Mouse (Mus musculus) lung, embryonic 15.5 days (tissue): Measurements from ENCODE around the gene Bad. TPM values are rescaled to one million over a fixed set of nuclear protein-coding genes. Genes with fewer than 3 reads are reported as not detected.
A peak's percentile ranks its signal among the peaks of the same experiment; 100 is the strongest.

ENCODE experiments used
- ATAC-seq: fragments of 200-750 bp; cut with Nextera tagmentation; 2 replicates; pipeline ENCODE4 v1.8.0; 2017; ENCODE audit warnings: moderate number of reproducible peaks, borderline replicate concordance; ENCODE audit not compliant: low FRiP score, low TSS enrichment; ENCODE audit errors: extremely low read depth
- H3K27ac ChIP-seq: fragments of 300-500 bp; sonication (generic); 2 replicates; pipeline ENCODE4 v1.5.1; 2015; ENCODE audit warnings: moderate library complexity, mild to moderate bottlenecking, inconsistent platforms
- H3K27me3 ChIP-seq: fragments of 300-500 bp; sonication (generic); 2 replicates; pipeline ENCODE4 v1.6.1; 2015; ENCODE audit warnings: inconsistent platforms
- H3K36me3 ChIP-seq: fragments of 300-500 bp; sonication (generic); 2 replicates; pipeline ENCODE4 v1.6.1; 2015; ENCODE audit warnings: inconsistent platforms
- H3K4me1 ChIP-seq: fragments of 300-500 bp; sonication (generic); 2 replicates; pipeline ENCODE4 v1.6.1; 2015; ENCODE audit warnings: inconsistent platforms
- H3K4me2 ChIP-seq: fragments of 300-500 bp; sonication (generic); 2 replicates; pipeline ENCODE4 v1.6.1; 2015; ENCODE audit warnings: inconsistent platforms, mild to moderate bottlenecking, moderate library complexity
- H3K4me3 ChIP-seq: fragments of 300-500 bp; sonication (generic); 2 replicates; pipeline ENCODE4 v1.5.1; 2015; ENCODE audit warnings: mild to moderate bottlenecking, inconsistent platforms
- H3K9ac ChIP-seq: fragments of 300-500 bp; sonication (generic); 2 replicates; pipeline ENCODE4 v1.6.1; 2015; ENCODE audit warnings: inconsistent platforms
- H3K9me3 ChIP-seq: fragments of 300-500 bp; sonication (generic); 2 replicates; pipeline ENCODE4 v1.6.1; 2016; ENCODE audit warnings: inconsistent platforms
- WGBS: fragments of 180-500 bp; shearing (Covaris S2); methylation state at CpG from one replicate; pipeline ENCODE4 v1.1.7; 2015; 5-methylcytosine and 5-hydroxymethylcytosine counted together
- polyA plus RNA-seq: library from polyadenylated mRNA; unstranded; fragments of >200 nt; fragmentation: Nextera tagmentation; extraction: Ambion mirVana; gene quantifications from 2 replicates; pipeline ENCODE4 v1.2.1, GENCODE M21; 2015

The Bad gene
- polyA plus RNA-seq, 1 experiment from 2014 or later = 80.0 TPM

DNA sequence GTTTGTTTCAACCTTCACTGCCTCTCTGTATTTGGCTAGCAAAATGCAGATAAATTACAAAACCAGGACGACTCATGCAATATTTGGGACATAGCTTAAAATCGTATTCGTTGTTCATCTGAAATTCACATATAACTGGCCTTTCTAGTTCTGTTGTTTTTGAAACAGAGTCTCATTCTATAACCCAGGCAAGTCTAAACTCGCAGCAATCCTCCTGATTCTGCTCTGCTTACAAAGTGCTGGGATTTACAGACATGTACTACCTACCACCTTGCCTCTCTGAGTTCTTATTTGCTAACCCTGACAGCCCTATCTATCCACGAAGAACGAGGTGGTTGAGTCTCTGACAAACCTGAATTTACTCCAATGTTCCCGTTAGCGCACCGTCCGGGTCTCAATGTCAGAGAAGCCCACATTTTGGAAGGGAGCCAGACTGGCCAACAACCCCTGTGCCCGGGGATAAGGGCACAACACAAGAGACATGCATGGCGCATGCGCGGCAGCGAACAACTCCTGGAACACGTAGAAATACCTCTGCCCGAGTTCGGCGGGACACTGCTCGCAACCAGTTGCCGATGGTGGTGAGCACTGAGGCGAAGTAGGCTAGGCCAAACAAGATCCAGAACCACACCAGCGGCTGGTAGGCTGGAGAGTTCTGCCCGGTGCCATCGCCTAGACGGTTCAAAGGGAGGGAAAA, 15.0 kb upstream of the Bad start:
- peaks cover 28% of the 10 kb centered on the region for H3K4me1 ChIP-seq
- H3K36me3 ChIP-seq = no peaks in the 10 kb centered on the region
- ATAC-seq = no peak
- peaks cover 89% of the 10 kb centered on the region for H3K27me3 ChIP-seq
- H3K9me3 ChIP-seq = no peaks in the 10 kb centered on the region
- no peak overlapping the region for H3K9ac ChIP-seq
- peak overlapping the region; percentile 34 for H3K4me2 ChIP-seq
- no peak overlapping the region for H3K27ac ChIP-seq
- 14% methylated on average over 26 of the region's 26 CpGs for WGBS
- H3K4me3 ChIP-seq = peak overlapping the region; percentile 15; the same call in 1 of the 2 replicates

DNA sequence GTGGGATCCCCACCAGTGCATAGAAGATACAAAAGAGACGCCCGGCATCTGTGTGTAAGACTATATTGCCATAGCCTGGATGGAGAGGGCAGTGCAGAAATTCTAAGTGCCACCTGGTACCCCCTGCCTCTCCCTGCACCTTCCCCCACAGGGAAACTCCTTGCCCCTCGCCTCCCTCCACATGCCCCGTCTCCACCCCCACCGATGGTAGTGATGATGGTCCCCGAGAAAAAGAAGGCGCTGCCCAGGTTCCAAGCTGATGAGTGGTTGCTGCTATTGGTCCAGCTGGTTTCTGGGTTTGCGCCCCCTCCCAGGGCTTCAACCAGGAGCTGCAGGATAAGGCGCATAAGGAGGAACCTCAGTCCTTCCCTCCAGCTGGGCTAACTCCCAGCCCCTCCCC, 13.6 kb upstream of the Bad start:
- Histone ChIP-seq H3K4me1 (peaks cover 22% of the 10 kb centered on the region), H3K9ac (no peak overlapping the region), H3K27me3 (peaks cover 96% of the 10 kb centered on the region), H3K9me3 (no peaks in the 10 kb centered on the region), H3K27ac (no peak overlapping the region), H3K4me3 (no peak overlapping the region), H3K36me3 (no peaks in the 10 kb centered on the region), H3K4me2 (no peak overlapping the region)
- 15% methylated on average over 9 of the region's 9 CpGs for WGBS
- ATAC-seq = no peak

DNA sequence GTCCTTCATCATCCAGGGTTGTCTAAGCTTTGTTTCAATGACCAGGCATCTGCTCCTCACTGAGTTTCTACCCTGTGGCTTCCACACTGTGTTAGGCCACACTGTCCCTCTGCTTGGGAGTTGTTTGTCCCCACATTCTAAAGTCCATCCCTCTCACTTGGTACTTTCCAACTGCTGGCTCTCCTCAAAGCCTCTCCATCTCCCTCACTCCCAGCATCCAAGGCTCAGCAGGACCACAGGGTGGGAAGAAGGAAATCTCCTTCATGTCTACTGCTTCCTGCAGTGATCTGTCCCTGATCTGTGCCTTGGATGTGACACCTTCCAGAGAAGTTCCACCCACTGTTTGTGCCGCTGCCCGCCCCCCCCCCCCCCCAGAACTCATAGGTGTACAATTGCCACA, 10.7 kb upstream of the Bad start:
- WGBS = 0% methylated on average over 1 of the region's 2 CpGs
- Histone ChIP-seq H3K4me2 (no peak overlapping the region), H3K4me1 (peaks cover 22% of the 10 kb centered on the region), H3K9ac (no peak overlapping the region), H3K27ac (no peak overlapping the region), H3K9me3 (no peaks in the 10 kb centered on the region), H3K4me3 (no peak overlapping the region), H3K36me3 (no peaks in the 10 kb centered on the region), H3K27me3 (peaks cover 97% of the 10 kb centered on the region)
- no peak for ATAC-seq

DNA sequence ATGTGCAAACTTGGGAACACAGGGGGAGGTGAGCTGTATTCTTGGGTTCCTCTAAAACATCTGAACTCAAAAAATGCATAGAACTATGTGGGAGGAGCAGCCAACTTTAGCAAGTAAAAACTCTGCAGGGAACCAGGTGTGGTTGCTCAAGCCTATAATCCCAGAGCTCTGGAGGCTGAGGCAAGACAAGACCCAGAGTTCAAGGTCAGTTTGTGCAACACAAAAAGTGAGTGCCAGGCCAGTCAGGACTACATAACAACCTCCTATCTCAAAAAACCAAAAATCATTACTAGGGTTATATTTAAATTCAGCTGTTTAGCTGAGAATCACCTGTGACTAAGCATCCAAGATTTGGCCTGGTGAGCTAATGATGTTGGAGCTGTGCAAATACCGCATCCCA, 9.6 kb upstream of the Bad start:
- no peak overlapping the region for H3K4me2 ChIP-seq
- no peaks in the 10 kb centered on the region for H3K9me3 ChIP-seq
- H3K4me3 ChIP-seq = no peak overlapping the region
- H3K27me3 ChIP-seq = peaks cover 91% of the 10 kb centered on the region
- peaks cover 18% of the 10 kb centered on the region for H3K4me1 ChIP-seq
- no peak for ATAC-seq
- 58% methylated on average over 1 of the region's 1 CpGs for WGBS
- H3K36me3 ChIP-seq = no peaks in the 10 kb centered on the region
- H3K9ac ChIP-seq = no peak overlapping the region
- H3K27ac ChIP-seq = no peak overlapping the region

- ATAC-seq = no peak
- no peak overlapping the region for H3K4me3 ChIP-seq
- H3K27me3 ChIP-seq = peaks cover 81% of the 10 kb centered on the region
- peak overlapping the region; percentile 63; the same call in 1 of the 2 replicates for H3K4me2 ChIP-seq
- H3K9me3 ChIP-seq = no peaks in the 10 kb centered on the region
- 30% methylated on average over 4 of the region's 4 CpGs for WGBS
- no peaks in the 10 kb centered on the region for H3K36me3 ChIP-seq
- H3K4me1 ChIP-seq = peaks cover 13% of the 10 kb centered on the region
- H3K9ac ChIP-seq = no peak overlapping the region
- H3K27ac ChIP-seq = no peak overlapping the region
These were observed 8.6 kb upstream of the Bad start for GRCm38 (mm10) chr19:6933102-6933435.

DNA sequence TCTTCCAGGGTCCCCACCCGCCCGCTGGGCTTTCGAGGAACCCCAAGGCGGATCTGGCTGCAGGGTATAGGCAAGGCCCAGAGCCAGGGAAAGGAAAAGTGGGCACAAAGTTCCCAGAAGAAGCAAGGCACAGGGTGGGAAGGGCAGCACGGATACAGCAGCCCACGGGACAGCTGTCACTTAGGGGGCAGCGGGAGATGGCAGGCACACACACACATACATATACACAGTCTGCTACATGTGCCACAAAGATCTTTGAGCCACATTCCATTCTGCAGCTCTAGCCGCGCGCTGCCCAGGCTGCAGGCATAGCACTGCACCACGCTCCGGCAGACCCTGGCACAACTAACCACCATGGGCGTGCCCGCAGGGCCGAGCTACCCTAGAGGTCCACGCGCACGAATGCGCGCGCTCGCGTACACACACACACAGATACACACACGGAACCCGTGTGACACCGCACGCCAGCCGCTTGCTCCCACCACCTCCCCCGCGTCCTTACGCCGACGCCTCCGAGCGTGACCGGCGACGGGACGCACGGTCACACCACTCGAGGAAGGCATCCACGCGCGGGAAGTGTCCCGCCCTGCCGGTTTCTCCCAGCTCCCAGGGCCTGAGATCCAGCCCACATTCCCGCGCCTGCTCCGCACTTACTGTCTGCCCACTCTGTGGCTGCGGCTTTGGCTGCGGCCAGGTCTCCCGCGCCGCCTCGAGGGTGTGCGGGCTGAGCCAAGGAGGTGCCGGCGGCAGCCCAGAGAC, 8.0 kb upstream of the Bad start:
- peak; percentile 32; the same call in 1 of the 2 replicates for ATAC-seq
- Histone ChIP-seq H3K9me3 (no peaks in the 10 kb centered on the region), H3K4me3 (peak overlapping the region; percentile 37), H3K36me3 (no peaks in the 10 kb centered on the region), H3K27me3 (peaks cover 75% of the 10 kb centered on the region), H3K4me2 (peak overlapping the region; percentile 63), H3K9ac (peak overlapping the region; percentile 30; the same call in 1 of the 2 replicates), H3K27ac (no peak overlapping the region), H3K4me1 (peaks cover 12% of the 10 kb centered on the region)
- WGBS = 4% methylated on average over 58 of the region's 58 CpGs

DNA sequence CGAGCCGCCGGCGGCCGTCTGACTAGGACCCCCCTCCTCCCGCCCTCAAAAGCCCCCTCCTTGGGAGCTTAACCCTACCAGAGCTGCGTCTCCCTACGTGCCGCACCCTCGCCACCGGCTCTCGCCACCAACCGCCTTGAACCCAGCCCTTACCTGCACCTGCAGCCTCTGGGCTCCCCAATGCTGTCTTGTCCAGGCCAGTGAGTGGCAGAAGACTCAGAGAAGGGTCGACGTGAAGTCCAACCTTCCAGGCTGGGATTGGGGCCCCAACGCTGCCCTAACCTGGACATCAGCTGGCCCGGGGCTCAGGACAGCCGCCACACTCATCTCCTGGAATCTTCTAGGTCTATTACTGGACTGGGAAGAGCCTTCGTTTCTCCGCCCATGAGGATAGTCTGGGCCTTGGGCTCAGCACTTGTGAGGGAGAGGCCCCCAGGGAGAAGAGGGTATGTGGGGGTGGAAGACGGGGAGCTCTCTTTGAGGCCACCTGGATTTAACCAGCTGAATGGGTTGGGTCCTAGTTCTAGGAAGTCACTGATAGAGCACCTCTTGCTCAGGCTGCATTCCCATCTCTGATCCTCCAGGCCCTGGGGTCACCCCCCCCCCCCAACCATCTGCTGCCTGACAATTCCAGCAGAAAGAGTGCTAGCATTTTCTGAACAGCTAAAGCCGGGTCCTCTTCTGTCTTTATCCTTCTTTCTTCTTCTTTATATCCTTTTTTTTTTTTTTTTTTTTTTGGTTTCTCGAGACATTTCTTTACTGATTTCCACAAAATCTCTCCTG, 7.3 kb upstream of the Bad start, which contains the start of gene Kcnk4:
TSS of gene Kcnk4 (minus strand) at position 321 of the 783 bp plus-strand sequence.
- peak; percentile 13; the same call in 1 of the 2 replicates for ATAC-seq
- H3K4me1 ChIP-seq = peaks cover 12% of the 10 kb centered on the region
- no peaks in the 10 kb centered on the region for H3K9me3 ChIP-seq
- peak within 1 kb of the TSS; percentile 37 for H3K4me3 ChIP-seq
- H3K4me2 ChIP-seq = peak within 1 kb of the TSS; percentile 63
- WGBS = 10% methylated on average over 23 of the region's 23 CpGs
- no peak within 1 kb of the TSS for H3K27ac ChIP-seq
- H3K27me3 ChIP-seq = peaks cover 68% of the 10 kb centered on the region
- peak within 1 kb of the TSS; percentile 30; the same call in 1 of the 2 replicates for H3K9ac ChIP-seq
- no peaks in the 10 kb centered on the region for H3K36me3 ChIP-seq

- H3K27ac ChIP-seq = no peak overlapping the region
- peaks cover 51% of the 10 kb centered on the region for H3K27me3 ChIP-seq
- 18% methylated on average over 3 of the region's 3 CpGs for WGBS
- ATAC-seq = no peak
- H3K4me2 ChIP-seq = no peak overlapping the region
- no peaks in the 10 kb centered on the region for H3K9me3 ChIP-seq
- no peak overlapping the region for H3K4me3 ChIP-seq
- H3K36me3 ChIP-seq = no peaks in the 10 kb centered on the region
- H3K4me1 ChIP-seq = peaks cover 25% of the 10 kb centered on the region
- no peak overlapping the region for H3K9ac ChIP-seq
These were observed 5.4 kb upstream of the Bad start for GRCm38 (mm10) chr19:6936299-6936698.

- no peak overlapping the region for H3K4me3 ChIP-seq
- peaks cover 36% of the 10 kb centered on the region for H3K27me3 ChIP-seq
- no peak for ATAC-seq
- no peaks in the 10 kb centered on the region for H3K36me3 ChIP-seq
- no peaks in the 10 kb centered on the region for H3K9me3 ChIP-seq
- H3K9ac ChIP-seq = no peak overlapping the region
- WGBS = 74% methylated on average over 16 of the region's 16 CpGs
- no peak overlapping the region for H3K27ac ChIP-seq
- no peak overlapping the region for H3K4me2 ChIP-seq
- peaks cover 27% of the 10 kb centered on the region for H3K4me1 ChIP-seq
These were observed 3.9 kb upstream of the Bad start for GRCm38 (mm10) chr19:6937541-6938465.

GRCm38 (mm10) chr19:6939106-6940002, 2.3 kb upstream of the Bad start:
- Histone ChIP-seq H3K27me3 (peaks cover 21% of the 10 kb centered on the region), H3K4me1 (peaks cover 25% of the 10 kb centered on the region), H3K4me3 (no peak overlapping the region), H3K27ac (no peak overlapping the region), H3K9ac (no peak overlapping the region), H3K36me3 (no peaks in the 10 kb centered on the region), H3K4me2 (peak overlapping the region; percentile 98; the same call in 1 of the 2 replicates), H3K9me3 (no peaks in the 10 kb centered on the region)
- no peak for ATAC-seq
- WGBS = 90% methylated on average over 20 of the region's 20 CpGs
